Mouse (Mus musculus): ENCODE measurements around the gene Chrng. TPM values are rescaled to one million over a fixed set of nuclear protein-coding genes. Genes with fewer than 3 reads are reported as not detected.
A peak's percentile ranks its signal among the peaks of the same experiment; 100 is the strongest.

The Chrng gene
- polyA plus RNA-seq (2015; fragmentation: Nextera tagmentation; extraction: Ambion mirVana) = not detected in 2 replicates

GRCm38 (mm10) chr1:87204465-87204864, at the start of gene Chrng:
Gene Chrng, plus strand, starts transcription at chr1:87204657.
- TF ChIP-seq CTCF (IDR thresholded peaks at IDR 0.05; ENCODE audit: low read depth) = no peak
- ATAC-seq (replicated peaks; ENCODE audit: low FRiP score, low read depth) (no peak), DNase-seq (ENCODE audit: low spot score) (no peak)
- H3K4me2 ChIP-seq (ENCODE audit: low read length) = no peak within 1 kb of the TSS
- H3K9me3 ChIP-seq (replicated peaks; ENCODE audit: low read length) = no peaks in the 10 kb centered on the region
- H3K27ac ChIP-seq = no peak within 1 kb of the TSS
- no peaks in the 10 kb centered on the region for H3K4me1 ChIP-seq (replicated peaks; ENCODE audit: insufficient read depth, low read length)
- H3K27me3 ChIP-seq (ENCODE audit: insufficient read depth, low read length) = peaks cover 6% of the 10 kb centered on the region; the same call in 1 of the 2 replicates
- H3K4me3 ChIP-seq (replicated peaks; ENCODE audit: low read depth, low read length) = no peak within 1 kb of the TSS
- no peaks in the 10 kb centered on the region for H3K36me3 ChIP-seq (ENCODE audit: insufficient read depth, low read length)
- 88% methylated on average over 7 of the region's 7 CpGs for WGBS
- H3K9ac ChIP-seq (ENCODE audit: low read depth, low read length) = no peak within 1 kb of the TSS

GRCm38 (mm10) chr1:87155531-87156198, 48.8 kb upstream of the Chrng start:
- Histone ChIP-seq H3K36me3 (ENCODE audit: insufficient read depth, low read length) (no peaks in the 10 kb centered on the region), H3K4me1 (replicated peaks; ENCODE audit: insufficient read depth, low read length) (no peaks in the 10 kb centered on the region; the same call in 1 of the 2 replicates), H3K9me3 (replicated peaks; ENCODE audit: low read length) (no peaks in the 10 kb centered on the region), H3K27me3 (ENCODE audit: insufficient read depth, low read length) (peaks cover 72% of the 10 kb centered on the region), H3K27ac (no peak overlapping the region), H3K4me3 (replicated peaks; ENCODE audit: low read depth, low read length) (peak overlapping the region; percentile 31), H3K4me2 (ENCODE audit: low read length) (peak overlapping the region; percentile 61), H3K9ac (ENCODE audit: low read depth, low read length) (no peak overlapping the region)
- DNase-seq (ENCODE audit: low spot score) = no peak
- no peak for ATAC-seq (replicated peaks; ENCODE audit: low FRiP score, low read depth)
- TF ChIP-seq CTCF (IDR thresholded peaks at IDR 0.05; ENCODE audit: low read depth) = no peak
- under 1% methylated on average over 50 of the region's 56 CpGs for WGBS

- no peaks in the 10 kb centered on the region for H3K9me3 ChIP-seq (replicated peaks; ENCODE audit: low read length)
- H3K9ac ChIP-seq (ENCODE audit: low read depth, low read length) = no peak within 1 kb of the TSS
- no peak within 1 kb of the TSS for H3K27ac ChIP-seq
- peak within 1 kb of the TSS; percentile 31 for H3K4me3 ChIP-seq (replicated peaks; ENCODE audit: low read depth, low read length)
- H3K4me2 ChIP-seq (ENCODE audit: low read length) = peak within 1 kb of the TSS; percentile 61
- H3K4me1 ChIP-seq (replicated peaks; ENCODE audit: insufficient read depth, low read length) = no peaks in the 10 kb centered on the region; the same call in 1 of the 2 replicates
- peaks cover 72% of the 10 kb centered on the region for H3K27me3 ChIP-seq (ENCODE audit: insufficient read depth, low read length)
- DNase-seq (ENCODE audit: low spot score) (no peak), ATAC-seq (replicated peaks; ENCODE audit: low FRiP score, low read depth) (no peak)
- 5% methylated on average over 11 of the region's 12 CpGs for WGBS
- TF ChIP-seq CTCF (IDR thresholded peaks at IDR 0.05; ENCODE audit: low read depth) = no peak
- H3K36me3 ChIP-seq (ENCODE audit: insufficient read depth, low read length) = no peaks in the 10 kb centered on the region
Measured at GRCm38 (mm10) chr1:87156199-87156587, 48.3 kb upstream of the Chrng start, which contains the start of gene Ecel1. Gene Ecel1, minus strand, starts transcription at chr1:87156521.

DNA sequence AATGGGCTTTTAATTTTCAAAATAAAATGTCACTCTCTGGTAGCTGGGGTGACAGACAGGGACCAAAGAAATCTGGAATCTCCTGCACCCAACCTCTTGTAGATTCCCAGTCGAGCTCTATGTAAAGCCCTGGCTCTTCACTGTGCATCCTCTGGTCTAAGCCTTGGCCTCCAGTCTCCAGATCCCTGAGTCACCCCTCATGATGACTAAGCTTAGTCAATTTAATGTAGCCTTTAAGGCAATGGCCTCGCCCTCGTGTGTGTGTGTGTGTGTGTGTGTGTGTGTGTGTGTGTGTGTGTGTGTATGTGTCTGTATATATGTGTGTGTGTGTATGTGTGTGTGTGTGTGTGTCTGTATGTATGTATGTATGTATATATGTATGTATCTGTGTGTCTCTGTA, 45.1 kb upstream of the Chrng start:
- DNase-seq (ENCODE audit: low spot score) (no peak), ATAC-seq (replicated peaks; ENCODE audit: low FRiP score, low read depth) (no peak)
- no peak for TF ChIP-seq CTCF (IDR thresholded peaks at IDR 0.05; ENCODE audit: low read depth)
- Histone ChIP-seq H3K4me2 (ENCODE audit: low read length) (no peak overlapping the region), H3K36me3 (ENCODE audit: insufficient read depth, low read length) (no peaks in the 10 kb centered on the region), H3K4me1 (replicated peaks; ENCODE audit: insufficient read depth, low read length) (no peaks in the 10 kb centered on the region; the same call in 1 of the 2 replicates), H3K4me3 (replicated peaks; ENCODE audit: low read depth, low read length) (no peak overlapping the region), H3K27me3 (ENCODE audit: insufficient read depth, low read length) (peaks cover 43% of the 10 kb centered on the region), H3K9ac (ENCODE audit: low read depth, low read length) (no peak overlapping the region), H3K27ac (no peak overlapping the region), H3K9me3 (replicated peaks; ENCODE audit: low read length) (no peaks in the 10 kb centered on the region)
- 83% methylated on average over 3 of the region's 3 CpGs for WGBS

- H3K27ac ChIP-seq = no peak overlapping the region
- ATAC-seq (replicated peaks; ENCODE audit: low FRiP score, low read depth) = peak; percentile 33; the same call in 1 of the 2 replicates
- H3K9ac ChIP-seq (ENCODE audit: low read depth, low read length) = no peak overlapping the region
- H3K27me3 ChIP-seq (ENCODE audit: insufficient read depth, low read length) = 0 out of 2 replicates have a peak, but pooled peaks cover 3% of the 10 kb centered on the region
- no peak for TF ChIP-seq CTCF (IDR thresholded peaks at IDR 0.05; ENCODE audit: low read depth)
- H3K9me3 ChIP-seq (replicated peaks; ENCODE audit: low read length) = no peaks in the 10 kb centered on the region
- no peaks in the 10 kb centered on the region for H3K4me1 ChIP-seq (replicated peaks; ENCODE audit: insufficient read depth, low read length)
- H3K4me2 ChIP-seq (ENCODE audit: low read length) = no peak overlapping the region
- H3K4me3 ChIP-seq (replicated peaks; ENCODE audit: low read depth, low read length) = no peak overlapping the region
- no peaks in the 10 kb centered on the region for H3K36me3 ChIP-seq (ENCODE audit: insufficient read depth, low read length)
- no peak for DNase-seq (ENCODE audit: low spot score)
- 17% methylated on average over 11 of the region's 11 CpGs for WGBS
Measured at GRCm38 (mm10) chr1:87164164-87164795, 40.2 kb upstream of the Chrng start.

DNA sequence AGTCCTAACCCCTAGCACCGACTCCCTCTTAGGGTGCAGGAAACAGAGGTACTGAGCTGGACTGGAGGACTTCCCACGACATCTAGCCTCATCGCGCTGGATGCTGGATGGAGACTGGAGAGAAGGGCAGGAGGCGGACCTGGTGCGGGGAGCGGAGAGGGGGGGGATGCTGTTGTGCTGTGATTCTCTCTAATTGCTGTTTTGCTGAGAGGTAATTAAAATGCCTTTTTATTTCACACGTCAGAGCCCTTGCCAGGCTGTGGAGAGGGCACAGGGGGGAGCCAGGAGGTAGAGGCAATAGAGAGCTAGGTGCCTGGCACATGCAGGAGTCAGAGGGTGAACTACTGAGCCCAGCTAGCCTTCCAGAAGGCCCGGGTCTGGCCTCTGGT, 39.7 kb upstream of the Chrng start:
- Histone ChIP-seq H3K27ac (no peak overlapping the region), H3K4me3 (replicated peaks; ENCODE audit: low read depth, low read length) (no peak overlapping the region), H3K4me1 (replicated peaks; ENCODE audit: insufficient read depth, low read length) (no peaks in the 10 kb centered on the region), H3K36me3 (ENCODE audit: insufficient read depth, low read length) (no peaks in the 10 kb centered on the region), H3K27me3 (ENCODE audit: insufficient read depth, low read length) (peaks cover 4% of the 10 kb centered on the region; the same call in 1 of the 2 replicates), H3K4me2 (ENCODE audit: low read length) (no peak overlapping the region), H3K9me3 (replicated peaks; ENCODE audit: low read length) (no peaks in the 10 kb centered on the region), H3K9ac (ENCODE audit: low read depth, low read length) (no peak overlapping the region)
- TF ChIP-seq CTCF (IDR thresholded peaks at IDR 0.05; ENCODE audit: low read depth) = no peak
- WGBS = 42% methylated on average over 9 of the region's 9 CpGs
- DNase-seq (ENCODE audit: low spot score) (no peak), ATAC-seq (replicated peaks; ENCODE audit: low FRiP score, low read depth) (no peak)
